31 mouse cellular contexts compared by ENCODE assay signal in the genomic region with DNA sequence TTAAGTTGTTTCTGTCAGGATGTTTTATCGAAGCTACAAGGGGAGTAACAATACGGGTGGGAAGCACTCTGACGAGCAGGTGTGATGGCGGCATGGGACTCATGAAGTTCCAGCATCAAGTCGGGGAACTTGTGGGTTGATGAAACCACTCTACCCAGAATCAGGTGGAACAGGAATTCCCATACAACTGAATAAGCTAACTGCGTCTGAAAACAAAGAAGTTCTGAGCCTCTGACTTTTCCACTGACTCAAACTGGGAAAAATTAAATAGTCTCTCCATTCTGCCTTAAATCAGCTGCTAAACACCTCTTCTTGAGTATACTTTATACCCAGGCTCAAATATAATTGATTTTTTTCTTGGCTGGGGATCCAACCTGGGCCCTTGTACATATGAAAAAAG.
"Had no signal": no experiment of that assay in that cellular context is flagged by ENCODE, and none has a peak within 500 bp of the region (broad histone marks: within the 10 kb centered on the region; RNA-seq: fewer than 3 reads in every experiment).

No protein-coding gene starts in this region.

- H3K27me3 ChIP-seq: liver, embryonic 15.5 days; neural tube, embryonic 12.5 days had no signal

- H3K36me3 ChIP-seq: limb, embryonic 12.5 days; limb, embryonic 13.5 days; limb, embryonic 15.5 days; liver, embryonic 12.5 days; liver, embryonic 13.5 days; liver, embryonic 15.5 days; lung, embryonic 15.5 days; midbrain, embryonic 10.5 days; midbrain, embryonic 12.5 days; midbrain, embryonic 13.5 days; midbrain, embryonic 15.5 days; neural tube, embryonic 12.5 days had no signal

- H3K9ac ChIP-seq: limb, embryonic 12.5 days; limb, embryonic 13.5 days; limb, embryonic 15.5 days; liver, embryonic 12.5 days; liver, embryonic 13.5 days; liver, embryonic 14.5 days; liver, embryonic 15.5 days; liver, postnatal 0 days; lung, embryonic 14.5 days; lung, embryonic 15.5 days; midbrain, embryonic 12.5 days; midbrain, embryonic 13.5 days; midbrain, embryonic 15.5 days; neural tube, embryonic 12.5 days had no signal

- H3K27ac ChIP-seq: left cerebral cortex, adult 2 months; limb, embryonic 12.5 days; limb, embryonic 13.5 days; limb, embryonic 15.5 days; liver, embryonic 12.5 days; liver, embryonic 13.5 days; liver, embryonic 14.5 days; liver, embryonic 15.5 days; lung, embryonic 15.5 days; macrophage; midbrain, embryonic 10.5 days; midbrain, embryonic 12.5 days; midbrain, embryonic 13.5 days; midbrain, embryonic 15.5 days; neural tube, embryonic 12.5 days had no signal

- H3K9me3 ChIP-seq: limb, embryonic 12.5 days; limb, embryonic 13.5 days; limb, embryonic 15.5 days; liver, embryonic 12.5 days; liver, embryonic 13.5 days; liver, embryonic 15.5 days; lung, embryonic 15.5 days; megakaryocyte, embryonic 14.5 days; midbrain, embryonic 10.5 days; midbrain, embryonic 12.5 days; midbrain, embryonic 13.5 days; midbrain, embryonic 15.5 days; neural tube, embryonic 12.5 days had no signal

- DNase-seq: left cerebral cortex, postnatal 4 days; liver; liver, embryonic 13.5 days; liver, postnatal 0 days; lung, adult 18-20 months; lung, adult 2 months; lung, embryonic 14.5 days; lung, postnatal 10 days; lung, postnatal 14 days; lung, postnatal 36 days; lung, postnatal 4 days; midbrain, embryonic 14.5 days had no signal

- ATAC-seq: liver, embryonic 12.5 days; liver, postnatal 0 days; lung, postnatal 0 days; midbrain, embryonic 13.5 days; midbrain, embryonic 15.5 days; midbrain, embryonic 16.5 days had no signal

- H3K4me2 ChIP-seq: limb, embryonic 12.5 days; limb, embryonic 13.5 days; limb, embryonic 15.5 days; liver, embryonic 12.5 days; liver, embryonic 13.5 days; liver, embryonic 15.5 days; lung, embryonic 14.5 days; lung, embryonic 15.5 days; midbrain, embryonic 11.5 days; midbrain, embryonic 12.5 days; midbrain, embryonic 13.5 days; midbrain, embryonic 15.5 days; neural tube, embryonic 12.5 days had no signal

- H3K4me3 ChIP-seq: left cerebral cortex, adult 2 months; limb, embryonic 12.5 days; limb, embryonic 13.5 days; limb, embryonic 15.5 days; liver, embryonic 12.5 days; liver, embryonic 13.5 days; liver, embryonic 15.5 days; lung, embryonic 15.5 days; megakaryocyte, embryonic 14.5 days; midbrain, embryonic 10.5 days; midbrain, embryonic 12.5 days; midbrain, embryonic 13.5 days; midbrain, embryonic 15.5 days; myocyte; neural tube, embryonic 12.5 days had no signal
